Mouse (Mus musculus): Measurements from ENCODE around the gene H2al1e.

- TF ChIP-seq CTCF (IDR thresholded peaks at IDR 0.05) = no peak
- no peak for TF ChIP-seq POLR2A (IDR thresholded peaks at IDR 0.05; ENCODE audit: insufficient read depth, low read depth, low read length)
- TF ChIP-seq EP300 (IDR thresholded peaks at IDR 0.05; ENCODE audit: insufficient read depth, low read depth, low read length) = no peak
Measured at GRCm38 (mm10) chrX:11288306-11288882, 23.3 kb upstream of the H2al1e start.

Data from heart, adult 2 months (tissue).